9 mouse cellular contexts compared by ENCODE assay signal in genomic region chr11:100702081-100702851, GRCm38 (mm10). TPM values are rescaled to one million over a fixed set of nuclear protein-coding genes. Genes with fewer than 3 reads are reported as not detected.
DNase-seq lines count a peak whose midpoint lies in the region; ATAC-seq and TF ChIP-seq lines count a peak whose summit lies in the region.
"Had no signal": no experiment of that assay in that cellular context is flagged by ENCODE, and none has a peak within 500 bp of the region (broad histone marks: within the 10 kb centered on the region; RNA-seq: fewer than 3 reads in every experiment).

No protein-coding gene starts in this region.

- ATAC-seq in intestine, postnatal 0 days = peak; percentile 39; the same call in 1 of the 2 replicates
- ATAC-seq in liver, embryonic 12.5 days = no peak

- peak overlapping the region; percentile 30 for H3K4me3 ChIP-seq in intestine, postnatal 0 days (ENCODE audit: low read depth, low read length)
- H3K4me3 ChIP-seq in liver, embryonic 12.5 days = peak overlapping the region; percentile 43

- intact Hi-C loops in gastrocnemius, postnatal 14 days (cut with DNase I; ENCODE audit: low total_unique reads) = loop anchor here (2.0 to 5.0 kb wide), 2 partner anchors 75 to 130 kb away; partner anchors contain the start of gene Cnp

- H3K9ac ChIP-seq in intestine, postnatal 0 days (ENCODE audit: low read depth, low read length) = no peak overlapping the region
- peak overlapping the region; percentile 9; the same call in 1 of the 2 replicates for H3K9ac ChIP-seq in liver, embryonic 12.5 days

- peaks cover 34% of the 10 kb centered on the region for H3K36me3 ChIP-seq in intestine, postnatal 0 days (ENCODE audit: control insufficient read depth, insufficient read depth)
- peaks cover 28% of the 10 kb centered on the region for H3K36me3 ChIP-seq in liver, embryonic 12.5 days

- no peak overlapping the region for H3K27ac ChIP-seq in intestine, postnatal 0 days (ENCODE audit: low read depth, low read length)
- no peak overlapping the region for H3K27ac ChIP-seq in liver, embryonic 12.5 days

- H3K4me1 ChIP-seq in intestine, postnatal 0 days (replicated peaks; ENCODE audit: control insufficient read depth, insufficient read depth, low read length) = 0 out of 2 replicates have a peak, but pooled peaks cover 4% of the 10 kb centered on the region
- H3K4me1 ChIP-seq in liver, embryonic 12.5 days = peaks cover 35% of the 10 kb centered on the region

- H3K27me3 ChIP-seq in intestine, postnatal 0 days (replicated peaks; ENCODE audit: control insufficient read depth, insufficient read depth, low read length) = no peaks in the 10 kb centered on the region
- no peaks in the 10 kb centered on the region for H3K27me3 ChIP-seq in liver, embryonic 12.5 days (replicated peaks)

- H3K4me2 ChIP-seq in intestine, postnatal 0 days (replicated peaks; ENCODE audit: low read depth) = peak overlapping the region; percentile 67
- H3K4me2 ChIP-seq in liver, embryonic 12.5 days = peak overlapping the region; percentile 57

- peak; percentile 97 for TF ChIP-seq CTCF in intestine, postnatal 0 days (IDR thresholded peaks at IDR 0.05; ENCODE audit: low read depth)

- DNase-seq in 3T3-L1 (ENCODE audit: low read depth, low spot score) (peak; percentile 96), ES-CJ7 (ENCODE audit: low read depth, low spot score) (peak; percentile 87)
- DNase-seq in cerebellum, postnatal 10 days = peak; percentile 83 to 87
- DNase-seq in gastrocnemius, postnatal 14 days = peak; percentile 55
- DNase-seq in neural tube, embryonic 10.5 days (ENCODE audit: extremely low spot score, low spot score) = peak; percentile 70
- DNase-seq in thymus, postnatal 4 days = peak; percentile 71

- H3K9me3 ChIP-seq in intestine, postnatal 0 days (ENCODE audit: control insufficient read depth) = no peaks in the 10 kb centered on the region
- H3K9me3 ChIP-seq in liver, embryonic 12.5 days (replicated peaks) = no peaks in the 10 kb centered on the region

- WGBS in intestine, postnatal 0 days = 35% methylated on average over 19 of the region's 19 CpGs
- 39% methylated on average over 19 of the region's 19 CpGs for WGBS in liver, embryonic 12.5 days (ENCODE audit: insufficient replicate concordance)

RNA-seq across cellular contexts. Expression of gene Dhx58, which starts 1.8 kb away (rescaled TPM):
- total RNA-seq in gastrocnemius, postnatal 14 days (2021) = under 1 TPM; 0.35 to 0.39 TPM
- 9.8 and 10.0 TPM in 2 replicates for polyA plus RNA-seq in intestine, postnatal 0 days (2015; fragmentation: Nextera tagmentation; extraction: Ambion mirVana)
- polyA plus RNA-seq in liver, embryonic 12.5 days (2016; fragmentation: Nextera tagmentation; extraction: Ambion mirVana) = 1.5 and 2.1 TPM in 2 replicates

RNA-seq across cellular contexts. Expression of gene Kat2a, which starts 10.0 kb away (rescaled TPM):
- 10 to 100 TPM; 11.2 to 12.5 TPM for total RNA-seq in gastrocnemius, postnatal 14 days (2021)
- polyA plus RNA-seq in intestine, postnatal 0 days (2015; fragmentation: Nextera tagmentation; extraction: Ambion mirVana) = 11.8 and 12.3 TPM in 2 replicates
- 39.4 and 40.2 TPM in 2 replicates for polyA plus RNA-seq in liver, embryonic 12.5 days (2016; fragmentation: Nextera tagmentation; extraction: Ambion mirVana)

RNA-seq across cellular contexts. Expression of gene Zfp385c, which starts 10.0 kb away (rescaled TPM):
- 1 to 10 TPM in 1 of 2 experiments, under 1 TPM in 1; 0.62 to 1.5 TPM for total RNA-seq in gastrocnemius, postnatal 14 days (2021)
- 0.09 and 0.20 TPM in 2 replicates for polyA plus RNA-seq in intestine, postnatal 0 days (2015; fragmentation: Nextera tagmentation; extraction: Ambion mirVana)
- polyA plus RNA-seq in liver, embryonic 12.5 days (2016; fragmentation: Nextera tagmentation; extraction: Ambion mirVana) = 0.32 TPM in 1 of 2 replicates, not detected in the other

RNA-seq across cellular contexts. Expression of gene Hspb9, which starts 11.4 kb away (rescaled TPM):
- not detected for total RNA-seq in gastrocnemius, postnatal 14 days (2021)
- polyA plus RNA-seq in intestine, postnatal 0 days (2015; fragmentation: Nextera tagmentation; extraction: Ambion mirVana) = 0.44 and 0.65 TPM in 2 replicates
- polyA plus RNA-seq in liver, embryonic 12.5 days (2016; fragmentation: Nextera tagmentation; extraction: Ambion mirVana) = 0.29 and 0.33 TPM in 2 replicates
- total RNA-seq: layer of hippocampus, postnatal 14 days had no signal

RNA-seq across cellular contexts. Expression of gene Rab5c, which starts 35.7 kb away (rescaled TPM):
- total RNA-seq in gastrocnemius, postnatal 14 days (2021) = 10 to 100 TPM; 49.1 to 49.4 TPM
- 62.2 and 62.7 TPM in 2 replicates for polyA plus RNA-seq in intestine, postnatal 0 days (2015; fragmentation: Nextera tagmentation; extraction: Ambion mirVana)
- polyA plus RNA-seq in liver, embryonic 12.5 days (2016; fragmentation: Nextera tagmentation; extraction: Ambion mirVana) = 15.9 and 18.1 TPM in 2 replicates
